Mouse (Mus musculus) kidney, adult 8-10 months (tissue): ENCODE measurements around the gene Fhad1.
A peak's percentile ranks its signal among the peaks of the same experiment; 100 is the strongest.
"Not testable (repeated sequence)": the region's sequence is repeated elsewhere in the genome, so short reads cannot be mapped to it uniquely, and the experiment has no call there.

ENCODE experiments used
- DNase-seq, 2 experiments: peaks; one replicate each; pipeline ENCODE4 v3.0.0; 2022

Gene Fhad1

GRCm38 (mm10) chr4:142039662-142040353 lies 24.9 kb upstream of the Fhad1 start:
- DNase-seq = no peak

DNA sequence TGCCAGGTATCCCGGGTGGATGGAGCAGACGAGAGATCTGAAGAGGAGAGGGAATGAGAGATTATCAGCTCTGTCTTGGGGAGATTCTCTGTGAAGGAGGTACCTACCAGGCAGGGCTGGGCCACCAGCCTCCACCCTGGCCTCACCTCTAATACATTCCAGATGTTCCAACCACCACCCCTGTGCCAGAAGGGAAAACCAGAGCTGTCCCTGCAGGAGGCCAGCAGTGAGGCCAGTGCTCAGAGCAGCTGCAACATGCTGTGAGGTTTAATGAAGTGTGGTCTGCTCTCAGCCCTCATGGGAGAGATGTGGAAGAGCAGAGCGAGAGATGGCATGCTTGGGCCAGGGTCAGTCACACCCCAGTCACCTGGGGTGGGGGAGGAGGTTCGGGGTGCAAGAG lies 23.0 kb upstream of the Fhad1 start:
- DNase-seq = no peak

GRCm38 (mm10) chr4:142028533-142028932 lies 13.7 kb upstream of the Fhad1 start:
- DNase-seq = no peak

DNA sequence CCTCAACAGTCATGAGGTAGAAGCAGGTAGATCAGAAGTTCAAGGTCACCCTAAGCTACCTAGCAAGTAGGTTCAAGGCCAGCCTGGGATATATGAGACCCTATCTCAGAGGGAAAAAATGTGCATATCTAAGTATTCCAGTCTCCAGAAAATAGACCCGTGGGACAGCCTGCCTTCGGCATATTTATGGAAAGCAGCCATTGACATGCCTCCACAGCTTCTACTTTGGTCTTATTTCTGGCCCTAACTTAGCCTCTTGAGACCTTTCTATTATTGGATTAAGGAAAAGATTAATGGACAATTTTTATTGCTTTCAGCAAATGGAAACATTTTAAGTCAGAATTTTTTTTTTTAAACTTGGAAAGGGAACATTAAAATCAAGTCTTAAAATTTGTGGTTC lies 12.1 kb upstream of the Fhad1 start:
- DNase-seq = no peak

DNA sequence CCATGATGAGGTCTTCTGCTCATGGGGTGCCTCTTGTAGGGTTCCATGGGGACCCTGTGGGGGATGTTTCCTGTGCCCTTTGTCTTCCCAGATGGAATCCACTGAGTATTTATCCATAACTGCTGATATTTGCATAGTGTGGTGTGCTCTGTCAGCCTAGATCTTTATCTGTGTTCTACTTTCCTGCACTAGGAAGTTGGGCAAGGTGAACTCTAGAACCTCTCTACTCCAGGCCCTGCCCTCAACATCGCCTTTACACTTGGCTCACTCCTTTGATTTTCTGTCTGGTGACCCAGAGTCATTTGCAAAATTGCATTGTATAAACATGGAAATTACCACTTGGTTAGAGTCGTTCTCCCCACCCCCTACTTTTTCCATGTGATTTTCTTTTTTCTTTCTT lies 9.7 kb upstream of the Fhad1 start:
- DNase-seq = no peak

DNA sequence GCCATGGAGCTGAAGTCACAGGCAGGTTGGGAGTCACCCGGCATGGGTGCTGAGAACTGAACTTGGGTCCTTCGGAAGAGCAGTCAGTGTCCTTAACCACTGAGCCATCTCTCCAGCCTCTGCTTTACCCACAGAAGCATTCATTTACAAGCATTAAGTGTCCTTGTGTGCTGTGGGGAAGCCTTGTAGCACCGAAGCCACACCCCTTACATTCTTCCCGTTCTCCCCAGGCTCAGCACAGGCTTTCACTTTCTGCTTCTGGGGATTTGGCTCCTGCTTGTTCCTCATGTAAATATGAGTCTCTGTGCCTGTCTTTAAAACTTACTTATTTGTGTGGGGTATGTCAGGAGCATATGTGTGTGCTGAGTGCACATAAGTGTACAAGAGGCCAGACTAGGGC lies 8.3 kb upstream of the Fhad1 start:
- DNase-seq = no peak

GRCm38 (mm10) chr4:142017686-142018085 lies 2.8 kb upstream of the Fhad1 start:
- no peak for DNase-seq

- DNase-seq = no peak
Measured at GRCm38 (mm10) chr4:142011236-142011635, 3.6 kb downstream of the Fhad1 start.

DNA sequence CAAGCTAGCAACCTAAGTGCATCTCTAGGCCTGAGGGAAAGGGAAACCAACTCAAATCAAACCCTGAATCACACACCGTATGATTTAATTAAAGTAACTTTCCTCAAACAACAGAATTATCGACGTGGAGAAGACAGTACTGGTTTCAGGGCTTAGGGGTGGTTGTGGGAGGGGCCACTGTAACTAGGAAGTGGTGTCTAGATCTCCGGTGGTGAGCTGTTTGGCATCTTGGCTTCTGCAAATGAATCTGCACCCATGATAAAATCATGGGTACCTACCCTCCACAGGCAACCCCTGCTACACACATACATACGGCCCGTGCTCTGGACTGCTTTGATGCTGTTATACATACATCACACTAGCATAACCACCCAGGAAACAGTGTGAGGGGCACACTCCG lies 4.4 kb downstream of the Fhad1 start:
- DNase-seq = no peak

DNA sequence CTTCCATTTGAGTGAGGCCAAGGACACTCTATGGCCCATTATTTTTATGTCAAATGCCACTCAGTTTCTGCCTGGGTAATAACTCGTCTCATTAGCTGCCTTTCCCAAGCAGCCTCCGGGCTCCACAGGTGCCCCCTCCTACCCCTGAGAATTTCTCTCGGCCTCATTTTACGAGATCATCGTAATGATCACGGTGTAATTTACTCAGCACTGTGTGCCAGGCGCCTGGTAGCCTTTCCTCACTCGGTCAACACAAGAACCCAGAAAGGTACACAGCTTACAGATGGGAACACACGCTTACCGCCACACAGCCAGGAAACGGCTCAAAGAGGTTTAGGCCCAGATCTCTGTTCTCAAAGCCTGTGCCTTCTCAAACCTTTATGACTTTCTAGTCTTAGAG lies 6.7 kb downstream of the Fhad1 start:
- DNase-seq = no peak

DNA sequence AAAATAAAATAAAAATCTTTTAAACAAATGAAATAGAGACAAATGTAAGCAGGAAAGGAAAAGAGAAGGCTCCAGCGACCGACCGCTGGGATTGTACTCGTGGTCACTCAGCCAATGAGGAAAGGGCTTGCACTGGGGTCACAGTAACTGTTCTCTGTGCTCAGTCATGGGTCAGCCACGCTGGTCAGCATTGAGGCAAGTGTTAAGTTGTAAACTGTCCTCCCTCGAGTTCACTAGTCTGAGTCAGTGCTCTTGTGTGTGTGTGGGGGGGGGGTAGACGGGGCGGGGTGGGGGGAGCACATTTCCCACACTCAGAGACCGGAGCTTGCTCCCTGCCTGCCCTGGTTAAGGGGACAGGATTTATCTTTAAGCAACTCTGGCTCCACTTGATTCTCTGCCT lies 14.3 kb downstream of the Fhad1 start:
- DNase-seq = peak in 1 of 2 experiments; percentile 29

- DNase-seq = peak; percentile 71 to 84
Measured at GRCm38 (mm10) chr4:141999494-142000074, 15.3 kb downstream of the Fhad1 start.

DNA sequence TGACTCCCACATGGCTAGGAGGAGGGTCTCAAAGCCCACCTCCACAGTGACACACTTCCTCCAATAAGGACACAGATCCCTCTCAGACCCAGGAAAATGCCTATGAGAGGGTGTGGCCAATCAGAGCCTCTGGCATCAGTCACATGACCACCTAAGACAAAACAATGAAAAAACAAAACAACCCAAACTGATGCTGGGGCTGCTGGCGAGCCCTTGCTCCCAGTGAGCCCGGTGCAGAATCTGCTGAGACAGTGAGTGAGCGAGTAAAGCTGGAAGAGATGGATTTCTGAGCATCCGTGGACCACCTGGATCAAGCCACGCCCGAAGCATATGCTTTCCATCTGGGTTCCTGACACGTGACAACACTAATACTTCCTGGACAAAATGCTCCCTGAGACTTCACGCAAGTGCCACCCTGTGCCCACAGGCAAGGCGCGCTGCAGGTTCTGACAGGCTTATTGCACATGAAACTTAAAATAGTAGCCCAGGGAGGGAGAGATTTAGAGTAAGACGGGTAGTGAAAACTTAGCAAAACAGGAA lies 16.5 kb downstream of the Fhad1 start:
- no peak for DNase-seq

GRCm38 (mm10) chr4:141996880-141997279 lies 18.0 kb downstream of the Fhad1 start:
- no peak for DNase-seq

- no peak for DNase-seq
Measured at GRCm38 (mm10) chr4:141996086-141996485, 18.8 kb downstream of the Fhad1 start.

DNA sequence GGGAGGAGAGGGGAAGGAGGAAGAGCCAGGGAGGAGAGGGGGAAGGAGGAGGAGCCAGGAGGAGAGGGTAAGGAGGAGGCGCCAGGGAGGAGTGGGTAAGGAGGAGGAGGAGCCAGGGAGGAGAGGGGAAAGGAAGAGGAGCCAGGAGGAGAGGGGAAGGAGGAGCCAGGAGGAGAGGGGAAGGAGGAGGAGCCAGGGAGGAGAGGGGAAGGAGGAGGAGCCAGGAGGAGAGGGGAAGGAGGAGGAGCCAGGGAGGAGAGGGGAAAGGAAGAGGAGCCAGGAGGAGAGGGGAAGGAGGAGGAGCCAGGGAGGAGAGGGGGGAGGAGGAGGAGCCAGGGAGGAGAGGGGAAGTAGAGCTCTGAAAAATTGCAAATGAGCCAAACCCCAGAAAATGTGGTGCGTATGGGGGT lies 20.8 kb downstream of the Fhad1 start:
- not testable (repeated sequence) for DNase-seq

GRCm38 (mm10) chr4:141993347-141994061 lies 21.4 kb downstream of the Fhad1 start:
- peak in 1 of 2 experiments; percentile 45 for DNase-seq

GRCm38 (mm10) chr4:141992530-141993204 lies 22.2 kb downstream of the Fhad1 start:
- no peak for DNase-seq

DNA sequence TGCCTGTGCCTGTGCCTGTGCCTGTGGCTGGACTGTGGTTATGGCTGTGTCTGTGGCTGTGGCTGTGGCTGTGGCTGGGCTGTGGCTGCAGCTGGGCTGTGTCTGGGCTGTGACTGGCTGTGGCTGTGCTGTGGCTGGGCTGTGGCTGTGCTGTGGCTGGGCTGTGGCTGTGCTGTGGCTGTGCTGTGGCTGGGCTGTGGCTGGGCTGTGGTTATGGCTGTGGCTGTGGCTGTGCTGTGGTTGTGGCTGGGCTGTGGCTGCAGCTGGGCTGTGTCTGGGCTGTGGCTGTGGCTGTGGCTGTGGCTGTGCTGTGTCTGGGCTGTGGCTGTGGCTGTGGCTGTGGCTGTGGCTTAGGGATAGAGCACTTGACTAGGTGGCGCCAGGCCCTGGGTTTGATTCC lies 26.7 kb downstream of the Fhad1 start:
- no peak for DNase-seq

- no peak for DNase-seq
Measured at GRCm38 (mm10) chr4:141983689-141984088, 31.2 kb downstream of the Fhad1 start.

GRCm38 (mm10) chr4:141981475-141981874 lies 33.4 kb downstream of the Fhad1 start:
- DNase-seq = no peak

DNA sequence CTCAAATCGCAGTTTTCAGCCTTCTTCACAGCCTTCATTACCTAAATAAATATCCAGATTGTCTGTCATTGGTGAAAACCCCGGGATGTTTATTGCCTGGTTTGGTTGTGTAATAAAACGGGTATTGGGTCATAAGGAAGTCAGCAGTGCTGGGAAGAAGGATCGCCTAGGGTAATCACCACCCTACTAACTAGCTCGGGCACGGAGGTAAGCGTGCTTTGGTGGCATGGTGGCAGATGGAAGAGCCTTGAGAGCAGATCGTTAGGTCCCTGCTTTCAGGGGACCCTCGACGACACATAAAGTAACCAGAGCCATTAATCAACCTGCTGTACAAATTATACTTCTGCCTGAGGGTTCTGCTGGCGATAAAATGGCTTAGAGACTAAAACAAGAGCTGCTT lies 36.3 kb downstream of the Fhad1 start:
- no peak for DNase-seq

- no peak for DNase-seq
Measured at GRCm38 (mm10) chr4:141977346-141977745, 37.5 kb downstream of the Fhad1 start.
